Mouse (Mus musculus) intestine, postnatal 0 days (tissue): Measurements from ENCODE around the gene Cox14. TPM values are rescaled to one million over a fixed set of nuclear protein-coding genes. Genes with fewer than 3 reads are reported as not detected.

Experiments
- ATAC-seq: fragments of 200-750 bp; cut with Nextera tagmentation; 2 replicates; pipeline ENCODE4 v1.8.0; 2017; ENCODE audit warnings: mild to moderate bottlenecking, moderate TSS enrichment, moderate library complexity
- H3K27ac ChIP-seq: fragments of 300-500 bp; sonication (generic); 2 replicates; pipeline ENCODE4 v1.5.1; 2014; ENCODE audit warnings: mild to moderate bottlenecking, low read depth, low read length, moderate library complexity
- H3K27me3 ChIP-seq: fragments of 300-500 bp; sonication (generic); replicated peaks from 2 replicates; pipeline ENCODE4 v1.6.1; 2014; ENCODE audit warnings: low read length, mixed read lengths; ENCODE audit not compliant: control insufficient read depth, insufficient read depth
- H3K36me3 ChIP-seq: fragments of 300-500 bp; sonication (generic); 2 replicates; pipeline ENCODE4 v1.6.1; 2014; ENCODE audit warnings: mild to moderate bottlenecking, moderate library complexity; ENCODE audit not compliant: control insufficient read depth, insufficient read depth
- H3K4me1 ChIP-seq: fragments of 300-500 bp; sonication (generic); replicated peaks from 2 replicates; pipeline ENCODE4 v1.6.1; 2014; ENCODE audit warnings: antibody characterized with exemption, low read length, mixed read lengths; ENCODE audit not compliant: control insufficient read depth, insufficient read depth
- H3K4me2 ChIP-seq: fragments of 300-500 bp; sonication (generic); replicated peaks from 2 replicates; pipeline ENCODE4 v1.6.1; 2014; ENCODE audit warnings: low read depth, mild to moderate bottlenecking, moderate library complexity
- H3K4me3 ChIP-seq: fragments of 300-500 bp; sonication (generic); 2 replicates; pipeline ENCODE4 v1.5.1; 2014; ENCODE audit warnings: low read depth, low read length
- H3K9ac ChIP-seq: fragments of 300-500 bp; sonication (generic); 2 replicates; pipeline ENCODE4 v1.6.1; 2014; ENCODE audit warnings: mild to moderate bottlenecking, low read depth, low read length
- H3K9me3 ChIP-seq: fragments of 300-500 bp; sonication (generic); 2 replicates; pipeline ENCODE4 v1.6.1; 2016; ENCODE audit warnings: mixed run types; ENCODE audit not compliant: control insufficient read depth
- CTCF ChIP-seq: sonication (generic); IDR thresholded peaks from 2 replicates; pipeline ENCODE4 v1.5.1; 2016; ENCODE audit warnings: low read depth, mild to moderate bottlenecking, control low read depth, antibody characterized with exemption, moderate library complexity
- WGBS: fragments of 180-500 bp; shearing (Covaris S2); extraction: QIAGEN DNeasy Blood & Tissue Kit; methylation state at CpG from one replicate; pipeline ENCODE4 v1.1.7; 2014; 5-methylcytosine and 5-hydroxymethylcytosine counted together
- polyA plus RNA-seq: library from polyadenylated mRNA; unstranded; fragments of >200 nt; fragmentation: Nextera tagmentation; extraction: Ambion mirVana; gene quantifications from 2 replicates; pipeline ENCODE4 v1.2.1, GENCODE M21; 2015

The Cox14 gene
- polyA plus RNA-seq, 1 experiment from 2014 or later, result 298 TPM

- Histone ChIP-seq H3K36me3 (peaks cover 34% of the 10 kb centered on the region), H3K4me2 (no peak overlapping the region), H3K27ac (no peak overlapping the region), H3K4me3 (no peak overlapping the region), H3K9me3 (no peaks in the 10 kb centered on the region), H3K9ac (no peak overlapping the region), H3K4me1 (no peaks in the 10 kb centered on the region), H3K27me3 (no peaks in the 10 kb centered on the region)
- WGBS, result 84% methylated on average over 12 of the region's 12 CpGs
- no peak for ATAC-seq
- no peak for TF ChIP-seq CTCF
These were observed 8.6 kb upstream of the Cox14 start for GRCm38 (mm10) chr15:99716814-99717213.

GRCm38 (mm10) chr15:99717386-99718334 is 7.8 kb upstream of the Cox14 start, which contains the start of gene Gpd1:
Gpd1 (plus strand) TSS chr15:99717515.
- peaks cover 34% of the 10 kb centered on the region; the same call in 1 of the 2 replicates for H3K36me3 ChIP-seq
- H3K9me3 ChIP-seq, result no peaks in the 10 kb centered on the region
- H3K4me1 ChIP-seq, result no peaks in the 10 kb centered on the region
- peak within 1 kb of the TSS; percentile 60 for H3K4me2 ChIP-seq
- H3K4me3 ChIP-seq, result peak within 1 kb of the TSS; percentile 40
- H3K27ac ChIP-seq, result peak within 1 kb of the TSS; percentile 84
- H3K27me3 ChIP-seq, result no peaks in the 10 kb centered on the region
- peak; percentile 48 for ATAC-seq
- no peak for TF ChIP-seq CTCF
- 40% methylated on average over 26 of the region's 26 CpGs for WGBS
- peak within 1 kb of the TSS; percentile 43 for H3K9ac ChIP-seq

- ATAC-seq, result peak; percentile 62
- peak overlapping the region; percentile 60 for H3K4me2 ChIP-seq
- H3K36me3 ChIP-seq, result peaks cover 33% of the 10 kb centered on the region; the same call in 1 of the 2 replicates
- 43% methylated on average over 9 of the region's 9 CpGs for WGBS
- H3K27ac ChIP-seq, result peak overlapping the region; percentile 84
- no peaks in the 10 kb centered on the region for H3K9me3 ChIP-seq
- TF ChIP-seq CTCF, result no peak
- H3K9ac ChIP-seq, result no peak overlapping the region
- no peaks in the 10 kb centered on the region for H3K27me3 ChIP-seq
- peaks cover 4% of the 10 kb centered on the region; the same call in 1 of the 2 replicates for H3K4me1 ChIP-seq
- H3K4me3 ChIP-seq, result peak overlapping the region; percentile 40
These were observed 6.9 kb upstream of the Cox14 start for GRCm38 (mm10) chr15:99718461-99719021.

GRCm38 (mm10) chr15:99719865-99720264 is 5.6 kb upstream of the Cox14 start:
- WGBS, result 53% methylated on average over 8 of the region's 8 CpGs
- ATAC-seq, result no peak
- peak overlapping the region; percentile 60; the same call in 1 of the 2 replicates for H3K4me2 ChIP-seq
- no peak overlapping the region for H3K4me3 ChIP-seq
- H3K36me3 ChIP-seq, result peaks cover 28% of the 10 kb centered on the region; the same call in 1 of the 2 replicates
- no peak overlapping the region for H3K27ac ChIP-seq
- TF ChIP-seq CTCF, result no peak
- H3K9me3 ChIP-seq, result no peaks in the 10 kb centered on the region
- H3K9ac ChIP-seq, result no peak overlapping the region
- no peaks in the 10 kb centered on the region for H3K27me3 ChIP-seq
- H3K4me1 ChIP-seq, result peaks cover 11% of the 10 kb centered on the region; the same call in 1 of the 2 replicates

DNA sequence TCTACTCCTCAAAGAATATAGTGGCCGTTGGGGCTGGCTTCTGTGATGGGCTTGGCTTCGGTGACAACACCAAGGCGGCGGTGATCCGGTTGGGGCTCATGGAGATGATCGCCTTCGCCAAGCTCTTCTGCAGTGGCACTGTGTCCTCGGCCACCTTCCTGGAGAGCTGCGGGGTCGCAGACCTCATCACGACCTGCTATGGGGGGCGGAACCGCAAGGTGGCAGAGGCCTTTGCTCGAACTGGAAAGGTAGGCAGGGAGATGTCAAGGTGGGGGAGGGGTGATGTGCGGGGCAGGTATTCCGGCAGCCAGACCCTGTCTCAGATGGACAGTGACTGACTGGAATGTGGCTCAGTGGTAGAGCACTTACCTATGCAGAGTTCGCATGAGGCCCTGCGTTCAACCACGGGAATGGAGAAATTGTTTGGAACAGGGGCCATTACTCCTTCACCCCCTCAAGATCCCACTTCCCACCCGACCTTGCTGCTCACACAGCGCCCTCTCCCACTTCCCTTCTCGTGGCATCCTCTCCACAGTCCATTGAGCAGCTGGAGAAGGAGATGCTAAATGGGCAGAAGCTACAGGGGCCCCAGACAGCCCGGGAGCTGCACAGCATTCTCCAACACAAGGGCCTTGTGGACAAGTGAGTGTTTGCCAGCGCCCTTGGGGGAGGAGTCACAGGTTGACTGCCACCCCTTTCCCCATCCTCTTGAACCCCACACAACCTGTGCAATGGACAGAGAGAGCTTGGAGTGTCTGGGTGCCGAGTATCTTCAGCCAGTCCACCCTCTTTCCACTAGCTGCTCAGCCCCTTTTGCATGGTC is 3.3 kb upstream of the Cox14 start:
- H3K9ac ChIP-seq, result no peak overlapping the region
- peaks cover 15% of the 10 kb centered on the region; the same call in 1 of the 2 replicates for H3K4me1 ChIP-seq
- H3K9me3 ChIP-seq, result no peaks in the 10 kb centered on the region
- no peak for ATAC-seq
- no peaks in the 10 kb centered on the region for H3K27me3 ChIP-seq
- 81% methylated on average over 25 of the region's 25 CpGs for WGBS
- no peak overlapping the region for H3K4me3 ChIP-seq
- no peak overlapping the region for H3K27ac ChIP-seq
- no peak overlapping the region for H3K4me2 ChIP-seq
- H3K36me3 ChIP-seq, result peaks cover 28% of the 10 kb centered on the region; the same call in 1 of the 2 replicates
- TF ChIP-seq CTCF, result no peak
